Mouse (Mus musculus): ENCODE data around the gene Necap2. TPM values are rescaled to one million over a fixed set of nuclear protein-coding genes. Genes with fewer than 3 reads are reported as not detected.
A peak's percentile ranks its signal among the peaks of the same experiment; 100 is the strongest.

Gene Necap2
- polyA plus RNA-seq, 1 experiment = 27.3 TPM

DNA sequence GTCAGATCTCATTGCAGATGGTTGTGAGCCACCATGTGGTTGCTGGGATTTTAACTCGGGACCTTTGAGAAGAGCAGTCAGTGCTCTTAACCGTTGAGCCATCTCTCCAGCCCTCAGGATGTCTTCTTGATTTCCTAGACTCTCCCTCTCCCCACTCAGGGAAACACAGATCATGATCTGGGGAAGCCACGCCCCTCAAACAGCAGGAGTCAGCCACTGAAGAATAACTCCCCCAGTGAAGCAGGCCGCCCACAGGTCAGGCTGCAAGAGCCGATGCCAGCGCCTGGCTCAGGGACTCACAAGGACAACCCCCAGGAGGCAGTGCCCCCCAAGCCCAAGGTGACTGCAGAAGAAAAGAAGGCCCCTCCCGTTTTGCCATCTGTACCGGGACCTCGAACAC is 18.6 kb upstream of the Necap2 start:
- Histone ChIP-seq H3K4me3 (ENCODE audit: control insufficient read depth, low read depth, low read length) (no peak overlapping the region), H3K36me3 (ENCODE audit: control insufficient read depth, insufficient read depth, low read length) (no peaks in the 10 kb centered on the region), H3K4me1 (ENCODE audit: control insufficient read depth, insufficient read depth, low read length) (peaks cover 2% of the 10 kb centered on the region; the same call in 1 of the 2 replicates), H3K27me3 (ENCODE audit: control insufficient read depth, insufficient read depth, low read length) (no peaks in the 10 kb centered on the region), H3K27ac (ENCODE audit: control insufficient read depth, insufficient read depth, low read depth, low read length) (no peak overlapping the region)
- TF ChIP-seq POLR2A (IDR thresholded peaks at IDR 0.05; ENCODE audit: control insufficient read depth, low read depth, low read length) (no peak), CTCF (IDR thresholded peaks at IDR 0.05; ENCODE audit: control insufficient read depth, insufficient read depth, insufficient replicate concordance, low read depth, low read length) (no peak)

DNA sequence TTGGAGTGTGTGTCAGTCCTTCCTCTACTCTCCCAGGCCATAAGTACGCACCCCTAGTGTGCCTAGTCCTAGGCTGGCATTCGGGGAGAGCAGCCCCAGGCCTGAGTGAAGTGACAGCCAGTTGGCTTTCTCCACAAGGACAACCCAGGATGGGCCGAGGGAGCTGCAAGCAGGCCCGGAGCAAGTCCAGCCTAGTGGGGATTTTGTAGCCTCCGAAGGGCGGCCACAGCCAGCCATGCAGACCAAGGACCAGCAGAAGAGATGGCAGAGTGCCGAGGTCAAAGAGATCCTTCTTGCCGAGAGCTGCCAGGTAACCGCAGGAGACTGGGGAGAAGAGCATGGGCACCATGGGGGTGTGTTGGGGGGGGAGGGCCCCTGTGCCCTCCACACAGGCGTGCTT is 16.9 kb upstream of the Necap2 start:
- Histone ChIP-seq H3K4me3 (ENCODE audit: control insufficient read depth, low read depth, low read length) (no peak overlapping the region), H3K36me3 (ENCODE audit: control insufficient read depth, insufficient read depth, low read length) (no peaks in the 10 kb centered on the region), H3K27ac (ENCODE audit: control insufficient read depth, insufficient read depth, low read depth, low read length) (no peak overlapping the region), H3K4me1 (ENCODE audit: control insufficient read depth, insufficient read depth, low read length) (peaks cover 2% of the 10 kb centered on the region; the same call in 1 of the 2 replicates), H3K27me3 (ENCODE audit: control insufficient read depth, insufficient read depth, low read length) (no peaks in the 10 kb centered on the region)
- TF ChIP-seq CTCF (IDR thresholded peaks at IDR 0.05; ENCODE audit: control insufficient read depth, insufficient read depth, insufficient replicate concordance, low read depth, low read length) (no peak), POLR2A (IDR thresholded peaks at IDR 0.05; ENCODE audit: control insufficient read depth, low read depth, low read length) (no peak)

DNA sequence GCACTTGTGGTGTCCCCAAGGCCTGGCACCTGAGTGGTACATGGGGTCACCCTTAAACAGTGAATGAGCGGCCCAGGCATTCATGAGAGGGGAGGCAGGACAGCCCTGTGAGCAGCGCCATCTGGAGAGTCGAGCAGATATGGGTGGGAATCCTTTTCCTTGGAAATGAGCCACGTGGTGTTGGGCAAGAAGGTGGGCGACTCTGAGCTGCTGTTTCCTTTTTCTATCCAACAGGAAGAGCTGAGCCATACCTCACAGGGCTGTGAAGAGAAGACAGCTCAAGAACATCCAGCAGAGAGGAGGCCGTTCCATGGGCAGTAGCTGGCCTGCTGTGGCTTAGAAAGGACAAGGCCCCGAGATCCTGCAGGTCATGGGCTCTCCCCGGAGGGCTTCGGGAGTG is 10.6 kb upstream of the Necap2 start:
- Histone ChIP-seq H3K4me3 (ENCODE audit: control insufficient read depth, low read depth, low read length) (peak overlapping the region; percentile 85), H3K27ac (ENCODE audit: control insufficient read depth, insufficient read depth, low read depth, low read length) (no peak overlapping the region), H3K4me1 (ENCODE audit: control insufficient read depth, insufficient read depth, low read length) (peaks cover 3% of the 10 kb centered on the region; the same call in 1 of the 2 replicates), H3K36me3 (ENCODE audit: control insufficient read depth, insufficient read depth, low read length) (no peaks in the 10 kb centered on the region), H3K27me3 (ENCODE audit: control insufficient read depth, insufficient read depth, low read length) (no peaks in the 10 kb centered on the region)
- TF ChIP-seq CTCF (IDR thresholded peaks at IDR 0.05; ENCODE audit: control insufficient read depth, insufficient read depth, insufficient replicate concordance, low read depth, low read length) = no peak
- TF ChIP-seq POLR2A (IDR thresholded peaks at IDR 0.05; ENCODE audit: control insufficient read depth, low read depth, low read length) = no peak

DNA sequence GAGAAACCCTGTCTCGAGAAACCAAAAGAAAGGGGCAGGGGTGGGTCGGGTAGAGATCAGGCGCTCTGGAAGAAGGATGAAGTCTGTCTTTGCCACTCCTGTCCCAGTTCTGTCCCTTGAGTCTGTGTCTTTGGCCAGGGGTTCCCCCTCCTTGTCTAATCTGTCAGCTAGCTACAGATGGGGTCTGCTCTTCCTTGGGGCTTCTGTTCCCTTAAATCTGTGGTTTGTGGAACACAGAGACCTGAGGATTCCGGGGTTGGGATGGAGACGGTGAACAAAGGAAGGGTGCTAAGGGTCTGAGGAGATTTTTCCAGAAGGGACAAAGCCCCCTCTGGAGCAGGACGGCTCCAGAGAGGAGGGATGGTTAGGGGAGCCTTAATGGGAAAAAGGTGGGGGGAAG is 9.9 kb upstream of the Necap2 start, which contains the start of gene Spata21:
Gene Spata21, plus strand, starts transcription at position 301 of the 400 bp plus-strand sequence.
- H3K27ac ChIP-seq (ENCODE audit: control insufficient read depth, insufficient read depth, low read depth, low read length) = peak within 1 kb of the TSS; percentile 38; the same call in 1 of the 2 replicates
- no peaks in the 10 kb centered on the region for H3K27me3 ChIP-seq (ENCODE audit: control insufficient read depth, insufficient read depth, low read length)
- H3K36me3 ChIP-seq (ENCODE audit: control insufficient read depth, insufficient read depth, low read length) = no peaks in the 10 kb centered on the region
- H3K4me3 ChIP-seq (ENCODE audit: control insufficient read depth, low read depth, low read length) = peak within 1 kb of the TSS; percentile 85
- H3K4me1 ChIP-seq (ENCODE audit: control insufficient read depth, insufficient read depth, low read length) = peaks cover 3% of the 10 kb centered on the region; the same call in 1 of the 2 replicates
- TF ChIP-seq POLR2A (IDR thresholded peaks at IDR 0.05; ENCODE audit: control insufficient read depth, low read depth, low read length) (peak; percentile 32; the same call in 1 of the 2 replicates), CTCF (IDR thresholded peaks at IDR 0.05; ENCODE audit: control insufficient read depth, insufficient read depth, insufficient replicate concordance, low read depth, low read length) (no peak)

DNA sequence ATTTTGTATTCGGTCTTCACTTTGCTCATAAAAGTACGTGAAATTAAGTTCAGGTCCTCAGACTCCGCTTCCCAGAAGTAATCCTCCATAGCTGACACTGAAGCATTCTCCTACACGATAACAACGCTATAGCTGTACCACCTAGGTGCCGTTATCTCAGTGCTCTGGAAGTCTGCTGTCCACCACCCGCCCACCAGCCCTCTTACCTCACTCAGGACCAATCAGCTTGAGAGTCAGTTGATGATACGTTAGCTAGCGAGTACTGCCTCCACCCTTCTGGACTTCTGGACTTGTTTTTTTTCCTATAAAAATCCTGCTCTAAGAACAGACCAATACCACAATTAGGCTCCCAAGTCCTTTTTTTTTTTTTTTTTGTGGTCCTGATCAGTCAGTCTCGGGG is 8.7 kb upstream of the Necap2 start:
- TF ChIP-seq CTCF (IDR thresholded peaks at IDR 0.05; ENCODE audit: control insufficient read depth, insufficient read depth, insufficient replicate concordance, low read depth, low read length) (no peak), POLR2A (IDR thresholded peaks at IDR 0.05; ENCODE audit: control insufficient read depth, low read depth, low read length) (no peak)
- Histone ChIP-seq H3K27me3 (ENCODE audit: control insufficient read depth, insufficient read depth, low read length) (no peaks in the 10 kb centered on the region), H3K36me3 (ENCODE audit: control insufficient read depth, insufficient read depth, low read length) (no peaks in the 10 kb centered on the region), H3K27ac (ENCODE audit: control insufficient read depth, insufficient read depth, low read depth, low read length) (no peak overlapping the region), H3K4me1 (ENCODE audit: control insufficient read depth, insufficient read depth, low read length) (peaks cover 3% of the 10 kb centered on the region; the same call in 1 of the 2 replicates), H3K4me3 (ENCODE audit: control insufficient read depth, low read depth, low read length) (peak overlapping the region; percentile 83)

DNA sequence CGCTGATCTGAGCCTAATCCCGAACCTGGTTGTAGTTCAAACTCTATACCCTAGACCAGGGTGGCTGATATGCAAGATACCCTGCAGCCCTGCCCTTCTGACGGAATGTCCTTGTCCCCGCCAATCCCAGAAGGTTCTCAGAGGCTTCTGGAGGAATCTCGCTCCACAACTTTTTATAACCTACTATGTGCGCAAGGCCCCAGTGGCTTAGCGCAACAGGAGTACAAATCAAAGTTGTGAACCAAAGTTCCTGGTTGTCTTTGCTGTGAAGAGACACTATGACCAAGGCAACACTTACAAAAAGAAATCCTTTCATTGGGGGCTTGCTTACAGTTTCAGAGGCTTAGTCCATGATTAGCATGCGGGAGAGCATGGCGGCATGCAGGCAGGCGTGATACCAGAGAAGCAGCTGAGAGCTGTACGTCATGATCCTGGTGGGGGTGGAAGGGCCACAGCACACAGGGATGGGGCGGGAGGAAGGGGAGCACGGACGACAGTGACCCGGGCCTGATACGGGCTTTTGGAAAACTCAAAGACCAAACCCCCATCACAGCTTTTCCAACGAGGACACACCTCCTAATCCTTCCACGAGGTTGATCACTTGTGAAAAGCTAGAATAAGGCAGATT is 467 bp upstream of the Necap2 start:
- Histone ChIP-seq H3K36me3 (ENCODE audit: control insufficient read depth, insufficient read depth, low read length) (no peaks in the 10 kb centered on the region), H3K27ac (ENCODE audit: control insufficient read depth, insufficient read depth, low read depth, low read length) (no peak overlapping the region), H3K4me1 (ENCODE audit: control insufficient read depth, insufficient read depth, low read length) (peaks cover 16% of the 10 kb centered on the region), H3K4me3 (ENCODE audit: control insufficient read depth, low read depth, low read length) (peak overlapping the region; percentile 92), H3K27me3 (ENCODE audit: control insufficient read depth, insufficient read depth, low read length) (no peaks in the 10 kb centered on the region)
- TF ChIP-seq CTCF (IDR thresholded peaks at IDR 0.05; ENCODE audit: control insufficient read depth, insufficient read depth, insufficient replicate concordance, low read depth, low read length) (no peak; the same call in 1 of the 2 replicates), POLR2A (IDR thresholded peaks at IDR 0.05; ENCODE audit: control insufficient read depth, low read depth, low read length) (no peak)

DNA sequence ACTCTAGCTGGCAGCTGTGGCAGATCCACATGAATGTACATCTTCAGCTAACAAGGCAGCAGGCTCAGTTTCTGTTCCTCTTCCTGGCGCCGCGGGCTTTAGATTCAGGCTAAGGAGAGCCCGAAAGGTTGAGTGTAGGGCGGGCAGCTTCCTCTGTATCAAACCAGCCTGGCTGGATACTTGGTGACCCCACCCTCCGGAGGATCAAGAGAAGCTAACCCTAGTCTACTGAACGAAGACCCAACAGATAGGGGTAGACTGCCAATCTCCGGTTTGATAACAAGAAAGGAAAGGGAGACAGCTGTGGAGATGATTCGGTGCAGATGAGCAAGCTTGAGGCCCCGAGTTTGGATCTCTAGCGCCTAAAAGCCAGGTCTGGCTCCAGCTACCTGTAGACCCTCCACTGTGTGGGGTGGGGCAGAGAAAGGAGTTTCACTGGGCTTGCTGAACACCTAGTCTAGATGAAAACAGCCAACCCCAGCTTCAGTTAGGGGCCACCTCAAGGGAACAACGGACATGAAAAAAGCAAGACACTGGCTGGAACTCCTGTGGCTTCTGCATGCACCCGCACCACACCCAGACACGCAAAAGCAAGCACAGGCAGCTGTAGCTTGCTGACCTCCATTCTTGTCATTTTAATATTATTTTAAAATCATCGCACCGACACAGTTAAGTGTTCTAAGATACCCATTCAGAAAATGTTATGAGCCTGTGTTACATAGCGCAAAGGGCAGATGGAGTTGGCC is 1.2 kb downstream of the Necap2 start:
- Histone ChIP-seq H3K27ac (ENCODE audit: control insufficient read depth, insufficient read depth, low read depth, low read length) (no peak overlapping the region), H3K4me1 (ENCODE audit: control insufficient read depth, insufficient read depth, low read length) (peaks cover 16% of the 10 kb centered on the region), H3K4me3 (ENCODE audit: control insufficient read depth, low read depth, low read length) (peak overlapping the region; percentile 92), H3K36me3 (ENCODE audit: control insufficient read depth, insufficient read depth, low read length) (no peaks in the 10 kb centered on the region; the same call in none of the 2 replicates), H3K27me3 (ENCODE audit: control insufficient read depth, insufficient read depth, low read length) (no peaks in the 10 kb centered on the region)
- no peak for TF ChIP-seq POLR2A (IDR thresholded peaks at IDR 0.05; ENCODE audit: control insufficient read depth, low read depth, low read length)
